Mouse (Mus musculus): ENCODE results near the gene Iffo1.
"Not testable (repeated sequence)": the region's sequence is repeated elsewhere in the genome, so short reads cannot be mapped to it uniquely, and the experiment has no call there.

Gene Iffo1

GRCm38 (mm10) chr6:125160854-125161760 is 16.1 kb downstream of the Iffo1 start:
- no peak for DNase-seq (ENCODE audit: low read depth, low spot score)

- DNase-seq (ENCODE audit: low read depth, low spot score) = not testable (repeated sequence)
These were observed 16.9 kb downstream of the Iffo1 start for GRCm38 (mm10) chr6:125161971-125162370.

GRCm38 (mm10) chr6:125162615-125163305 is 17.7 kb downstream of the Iffo1 start:
- DNase-seq (ENCODE audit: low read depth, low spot score) = not testable (repeated sequence)

- DNase-seq (ENCODE audit: low read depth, low spot score) = no peak
These were observed 19.0 kb downstream of the Iffo1 start for GRCm38 (mm10) chr6:125163801-125164657.

- no peak for DNase-seq (ENCODE audit: low read depth, low spot score)
These were observed 19.8 kb downstream of the Iffo1 start for GRCm38 (mm10) chr6:125164672-125165327.

GRCm38 (mm10) chr6:125165328-125165891 is 20.4 kb downstream of the Iffo1 start:
- DNase-seq (ENCODE audit: low read depth, low spot score) = peak; percentile 94

GRCm38 (mm10) chr6:125166051-125166751 is 21.2 kb downstream of the Iffo1 start, which contains the start of gene Gapdh:
Gapdh (minus strand) TSS chr6:125166467.
- no peak for DNase-seq (ENCODE audit: low read depth, low spot score)

- no peak for DNase-seq (ENCODE audit: low read depth, low spot score)
These were observed 22.0 kb downstream of the Iffo1 start for GRCm38 (mm10) chr6:125166861-125167650.

GRCm38 (mm10) chr6:125168086-125168485 is 23.0 kb downstream of the Iffo1 start:
- no peak for DNase-seq (ENCODE audit: low read depth, low spot score)

- DNase-seq (ENCODE audit: low read depth, low spot score) = no peak
These were observed 25.2 kb downstream of the Iffo1 start for GRCm38 (mm10) chr6:125170194-125170593.

- no peak for DNase-seq (ENCODE audit: low read depth, low spot score)
These were observed 27.4 kb downstream of the Iffo1 start for GRCm38 (mm10) chr6:125172474-125172873.

- DNase-seq (ENCODE audit: low read depth, low spot score) = no peak
These were observed 28.2 kb downstream of the Iffo1 start for GRCm38 (mm10) chr6:125173256-125173655.

GRCm38 (mm10) chr6:125175469-125175868 is 30.4 kb downstream of the Iffo1 start:
- DNase-seq (ENCODE audit: low read depth, low spot score) = no peak

- no peak for DNase-seq (ENCODE audit: low read depth, low spot score)
These were observed 34.6 kb downstream of the Iffo1 start for GRCm38 (mm10) chr6:125179601-125180000.

GRCm38 (mm10) chr6:125182133-125182532 is 37.1 kb downstream of the Iffo1 start:
- DNase-seq (ENCODE audit: low read depth, low spot score) = no peak

- DNase-seq (ENCODE audit: low read depth, low spot score) = no peak
These were observed 41.2 kb downstream of the Iffo1 start for GRCm38 (mm10) chr6:125186203-125186602.

GRCm38 (mm10) chr6:125190816-125191215 is 45.8 kb downstream of the Iffo1 start:
- DNase-seq (ENCODE audit: low read depth, low spot score) = no peak

- DNase-seq (ENCODE audit: low read depth, low spot score) = peak; percentile 95
These were observed 46.4 kb downstream of the Iffo1 start, which contains the start of the genes Ncapd2 and Mrpl51 for GRCm38 (mm10) chr6:125191332-125192015. Ncapd2 (minus strand) TSS chr6:125191701. Mrpl51 (plus strand) TSS chr6:125191801.
